Mouse (Mus musculus) retina, embryonic 14.5 days (tissue): ENCODE results near the gene Mospd3.

Experiments used
- DNase-seq: peaks from one replicate; pipeline ENCODE4 v3.0.0-alpha.2; 2015; ENCODE audit warnings: low spot score

Mospd3 gene

GRCm38 (mm10) chr5:137600619-137601364, at the start of gene Mospd3:
Gene Mospd3, minus strand, starts transcription at chr5:137601058.
- DNase-seq, result peak; percentile 98

- DNase-seq, result peak; percentile 25
Measured at GRCm38 (mm10) chr5:137649669-137650571, 49.1 kb upstream of the Mospd3 start.

GRCm38 (mm10) chr5:137649251-137649650, 48.4 kb upstream of the Mospd3 start:
- no peak for DNase-seq

GRCm38 (mm10) chr5:137647827-137648601, 47.2 kb upstream of the Mospd3 start:
- no peak for DNase-seq

- DNase-seq, result peak; percentile 27
Measured at GRCm38 (mm10) chr5:137645652-137646091, 44.8 kb upstream of the Mospd3 start, which contains the start of gene Irs3. Gene Irs3, minus strand, starts transcription at chr5:137645714.

GRCm38 (mm10) chr5:137645091-137645651, 44.3 kb upstream of the Mospd3 start:
- DNase-seq, result peak; percentile 46

- DNase-seq, result no peak
Measured at GRCm38 (mm10) chr5:137644484-137644883, 43.6 kb upstream of the Mospd3 start.

- DNase-seq, result no peak
Measured at GRCm38 (mm10) chr5:137642886-137643285, 42.0 kb upstream of the Mospd3 start.

GRCm38 (mm10) chr5:137641054-137641453, 40.2 kb upstream of the Mospd3 start, which contains the start of gene Sap25:
Gene Sap25, plus strand, starts transcription at chr5:137641334.
- DNase-seq, result no peak

GRCm38 (mm10) chr5:137639472-137639871, 38.6 kb upstream of the Mospd3 start:
- no peak for DNase-seq

- DNase-seq, result no peak
Measured at GRCm38 (mm10) chr5:137633397-137634084, 32.7 kb upstream of the Mospd3 start.

GRCm38 (mm10) chr5:137631591-137631990, 30.7 kb upstream of the Mospd3 start:
- DNase-seq, result no peak

- DNase-seq, result no peak
Measured at GRCm38 (mm10) chr5:137631171-137631570, 30.3 kb upstream of the Mospd3 start.

GRCm38 (mm10) chr5:137630602-137631001, 29.7 kb upstream of the Mospd3 start:
- no peak for DNase-seq

GRCm38 (mm10) chr5:137629906-137630545, 29.2 kb upstream of the Mospd3 start:
- DNase-seq, result no peak

GRCm38 (mm10) chr5:137629306-137629721, 28.5 kb upstream of the Mospd3 start:
- DNase-seq, result peak; percentile 73

GRCm38 (mm10) chr5:137628498-137629305, 27.8 kb upstream of the Mospd3 start, which contains the start of the genes Fbxo24, Lrch4 and Gm20605:
Gene Fbxo24, minus strand, starts transcription at chr5:137629002.
Gene Lrch4, plus strand, starts transcription at chr5:137629121.
Gene Gm20605, plus strand, starts transcription at chr5:137629175.
- DNase-seq, result peak; percentile 100

GRCm38 (mm10) chr5:137627991-137628390, 27.1 kb upstream of the Mospd3 start:
- no peak for DNase-seq

- DNase-seq, result no peak
Measured at GRCm38 (mm10) chr5:137623937-137624530, 23.2 kb upstream of the Mospd3 start.
